Mouse (Mus musculus) ES-E14 (cell line): ENCODE measurements at regions not wholly inside any gene's neighbourhood (a gene's known extent, or its start where the extent isn't known, plus 50 kb on each side); places are given as distances from the start of the nearest gene placed in this dataset.
"Not testable (repeated sequence)": the region's sequence is repeated elsewhere in the genome, so short reads cannot be mapped to it uniquely, and the experiment has no call there.

Experiments used
- HCFC1 ChIP-seq: IDR thresholded peaks from 2 replicates; pipeline ENCODE4 v1.6.1; 2012; ENCODE audit warnings: low read length, inconsistent platforms, borderline replicate concordance; ENCODE audit not compliant: insufficient read depth
- ZNF384 ChIP-seq: IDR thresholded peaks from 2 replicates; pipeline ENCODE4 v1.6.1; 2012; ENCODE audit warnings: low read depth, low read length, inconsistent platforms

GRCm38 (mm10) chr4:3497392-3497791 lies 312.2 kb upstream of the Vmn1r3 start:
- not testable (repeated sequence) for TF ChIP-seq ZNF384, HCFC1
